Mouse (Mus musculus) testis, postnatal 14 days (tissue): ENCODE measurements at regions not wholly inside any gene's neighbourhood (a gene's known extent, or its start where the extent isn't known, plus 50 kb on each side); places are given as distances from the start of the nearest gene placed in this dataset.
"Not testable (repeated sequence)": the region's sequence is repeated elsewhere in the genome, so short reads cannot be mapped to it uniquely, and the experiment has no call there.

ENCODE experiments used
- DNase-seq: peaks from one replicate; pipeline ENCODE4 v3.0.0; 2021; ENCODE audit warnings: low spot score

DNA sequence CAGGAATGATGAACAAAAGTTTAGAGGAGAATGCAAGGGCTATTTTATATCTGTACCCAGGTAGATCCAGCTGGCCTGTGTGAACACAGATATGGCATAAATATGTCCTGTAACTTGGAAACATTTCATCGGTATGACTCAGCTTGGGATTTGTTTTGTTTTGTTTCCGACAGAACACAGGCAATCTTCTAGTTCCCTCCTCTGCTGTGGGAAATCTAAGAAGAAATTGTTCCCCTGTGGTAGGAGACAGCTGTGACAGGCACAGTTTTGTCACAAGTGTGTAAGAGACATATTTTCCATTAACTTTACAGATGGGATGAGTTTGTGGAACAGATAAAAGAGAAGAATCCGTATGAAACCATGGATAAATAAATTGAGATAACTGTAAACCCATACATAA lies 687.0 kb downstream of the Tpm3-rs7 start:
- no peak for DNase-seq

DNA sequence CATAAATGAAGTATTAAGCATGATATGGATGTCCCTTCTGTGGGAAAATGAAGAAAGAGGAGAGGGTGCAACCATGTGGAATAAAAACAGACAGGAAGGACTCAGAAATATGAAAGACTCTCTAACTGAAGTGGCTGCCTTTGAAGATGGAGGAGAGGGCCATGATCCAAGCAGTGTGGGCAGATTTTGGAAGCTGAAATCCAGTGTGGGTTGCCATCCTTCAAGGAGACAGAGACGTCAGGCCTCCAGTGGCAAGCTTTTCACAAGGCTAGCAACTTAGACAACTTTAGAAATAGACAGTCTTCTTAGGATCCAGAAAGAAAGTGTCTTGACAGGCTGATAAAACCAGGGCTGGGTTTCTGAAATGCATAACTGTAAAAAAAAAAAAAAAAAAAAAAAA lies 688.0 kb downstream of the Tpm3-rs7 start:
- DNase-seq: no peak

DNA sequence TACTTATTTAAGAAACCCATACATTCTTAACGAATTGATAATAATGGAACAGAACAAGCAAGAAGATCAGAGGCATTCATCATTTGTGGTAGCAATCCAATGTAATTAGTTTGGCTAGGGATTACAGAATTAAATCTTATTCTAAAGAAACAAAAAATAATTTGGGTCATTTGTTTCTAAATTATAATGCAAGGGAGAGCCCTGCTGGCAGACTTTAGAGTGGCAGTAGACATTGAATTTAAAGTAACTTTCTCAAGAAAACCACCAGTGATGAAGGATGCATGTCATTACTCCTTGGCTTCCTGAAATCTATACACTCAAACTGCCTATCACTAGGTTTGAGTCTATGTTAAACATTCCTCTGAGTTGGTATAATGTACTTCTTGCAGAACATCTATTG lies 722.7 kb downstream of the Tpm3-rs7 start:
- DNase-seq: no peak

GRCm38 (mm10) chr14:114038611-114039312 lies 724.4 kb downstream of the Tpm3-rs7 start:
- DNase-seq: no peak

DNA sequence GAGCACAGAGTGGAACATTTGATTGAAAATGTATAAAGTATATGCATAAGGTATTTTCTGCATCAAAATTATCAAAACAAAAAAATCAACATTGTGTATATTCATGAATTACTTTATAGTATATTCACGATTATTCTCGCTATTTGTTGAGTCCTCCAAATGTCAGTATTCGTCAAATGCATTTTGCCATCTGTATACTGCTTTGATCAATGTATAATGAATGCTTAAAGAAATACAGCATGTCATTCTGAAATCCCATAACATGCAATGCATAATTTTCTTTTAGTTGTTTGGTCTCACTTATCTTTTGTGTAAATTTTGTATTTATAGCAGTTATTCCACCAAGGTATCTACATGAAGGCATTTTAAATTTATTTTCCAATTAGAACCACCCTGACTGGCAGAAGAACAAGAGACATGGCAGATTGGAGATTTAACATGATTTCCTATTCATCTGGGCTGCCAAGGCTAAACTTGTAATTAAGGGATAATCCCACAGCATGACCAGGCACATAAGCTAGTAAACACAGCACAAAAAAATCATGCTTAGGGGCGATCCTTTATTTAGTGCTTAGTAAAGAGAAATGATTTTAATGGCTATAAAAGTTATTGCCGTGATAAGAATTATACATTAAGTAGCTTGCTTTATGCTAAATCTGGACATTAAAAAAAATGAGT lies 739.3 kb downstream of the Tpm3-rs7 start:
- DNase-seq: no peak

DNA sequence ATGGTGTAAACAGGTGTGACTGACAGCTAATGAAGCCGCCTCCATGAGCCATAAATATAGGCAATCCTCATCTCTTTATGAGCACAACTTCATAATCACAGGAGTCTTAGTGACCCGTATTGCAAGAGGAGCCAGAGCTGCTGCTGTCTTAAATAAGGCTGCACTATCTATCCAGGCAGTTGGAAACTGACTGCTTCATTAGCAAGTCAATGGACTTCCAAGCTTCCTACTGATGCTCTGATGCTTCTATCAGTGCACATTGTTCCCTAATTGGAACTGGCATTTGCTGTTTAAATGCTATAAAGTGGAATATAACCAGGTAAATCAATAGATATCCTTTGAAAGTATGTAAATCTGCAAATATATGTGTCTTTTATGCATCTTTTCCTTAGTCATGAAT lies 746.9 kb downstream of the Tpm3-rs7 start:
- no peak for DNase-seq

DNA sequence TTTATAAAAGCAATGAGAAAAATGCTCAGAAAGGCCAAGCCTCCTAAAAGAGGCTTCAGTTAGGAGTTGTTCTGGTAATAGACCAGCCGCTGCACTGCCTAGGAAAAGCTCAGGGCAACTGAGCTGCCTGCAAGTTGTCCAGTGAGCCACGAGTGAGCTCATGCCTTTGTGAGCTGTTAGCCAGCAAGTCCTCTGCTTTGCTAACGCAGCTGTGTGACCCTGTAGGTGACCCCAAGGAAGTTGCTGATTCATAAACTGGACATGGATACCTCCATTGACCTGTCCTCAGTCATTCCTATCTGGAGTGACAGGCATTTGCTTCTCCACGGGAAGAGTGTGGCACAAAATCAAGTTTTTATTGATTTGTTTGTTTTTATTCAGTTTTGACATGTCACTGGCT lies 748.2 kb downstream of the Tpm3-rs7 start:
- DNase-seq: no peak

DNA sequence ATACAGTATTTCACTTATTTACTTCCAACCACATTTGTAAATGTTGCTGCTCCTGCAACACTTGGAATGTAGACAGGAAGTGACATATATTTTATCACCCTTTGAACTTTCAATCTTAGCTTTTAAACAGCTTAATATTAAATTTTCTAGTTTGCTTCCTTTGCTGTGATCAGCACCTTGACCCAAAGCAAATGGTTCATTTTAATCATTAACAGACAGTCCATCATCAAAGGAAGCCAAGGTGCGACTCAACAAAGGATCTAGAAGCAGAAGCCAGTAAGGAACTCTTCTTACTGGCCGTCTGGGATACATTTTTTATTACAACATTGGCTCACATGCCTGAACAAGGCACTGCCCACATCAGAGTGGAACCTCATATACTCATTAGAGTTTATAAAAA lies 758.8 kb downstream of the Tpm3-rs7 start:
- DNase-seq: no peak

DNA sequence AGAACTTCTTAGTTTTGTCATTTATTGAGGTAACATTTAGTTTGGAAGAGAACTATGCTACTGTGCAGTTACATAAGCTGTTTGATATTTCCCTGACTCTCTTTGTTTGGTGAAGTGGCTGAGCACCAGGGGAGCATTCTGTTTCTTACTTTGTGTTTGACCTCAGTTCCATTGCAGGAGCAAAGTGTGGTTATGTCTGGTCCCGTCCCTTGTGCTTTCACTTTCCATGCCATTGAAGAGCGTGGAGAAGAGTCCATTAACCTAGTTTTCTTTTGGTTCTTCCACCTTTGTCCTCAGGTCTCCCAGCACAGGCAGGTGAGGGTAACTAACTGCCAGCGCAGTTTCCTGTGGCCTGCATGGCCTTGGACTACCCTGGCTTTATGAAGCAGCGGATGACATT lies 759.6 kb downstream of the Tpm3-rs7 start:
- DNase-seq: no peak

- DNase-seq: peak; percentile 10
These were observed 792.4 kb downstream of the Tpm3-rs7 start for GRCm38 (mm10) chr14:114106786-114107185.

GRCm38 (mm10) chr14:114128491-114128890 lies 814.1 kb downstream of the Tpm3-rs7 start:
- DNase-seq: no peak

DNA sequence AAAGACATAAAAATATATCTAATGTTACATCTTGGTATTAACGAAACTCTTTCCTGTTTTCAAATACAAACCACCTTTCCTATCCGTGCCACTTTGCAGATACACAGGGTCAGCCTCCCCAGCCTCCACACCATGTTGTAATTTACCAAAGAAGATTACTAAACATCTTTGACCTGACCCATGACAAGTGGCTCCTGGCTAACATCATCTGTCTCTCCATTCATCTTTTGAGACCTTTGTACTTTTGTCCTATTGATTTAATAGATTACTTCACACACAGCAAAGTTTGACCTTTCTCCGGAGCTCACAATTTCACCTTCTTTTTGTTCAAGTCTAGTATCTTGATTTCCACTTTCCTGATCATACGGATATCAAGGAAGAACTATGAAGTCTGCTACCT lies 851.6 kb downstream of the Tpm3-rs7 start:
- DNase-seq: no peak

DNA sequence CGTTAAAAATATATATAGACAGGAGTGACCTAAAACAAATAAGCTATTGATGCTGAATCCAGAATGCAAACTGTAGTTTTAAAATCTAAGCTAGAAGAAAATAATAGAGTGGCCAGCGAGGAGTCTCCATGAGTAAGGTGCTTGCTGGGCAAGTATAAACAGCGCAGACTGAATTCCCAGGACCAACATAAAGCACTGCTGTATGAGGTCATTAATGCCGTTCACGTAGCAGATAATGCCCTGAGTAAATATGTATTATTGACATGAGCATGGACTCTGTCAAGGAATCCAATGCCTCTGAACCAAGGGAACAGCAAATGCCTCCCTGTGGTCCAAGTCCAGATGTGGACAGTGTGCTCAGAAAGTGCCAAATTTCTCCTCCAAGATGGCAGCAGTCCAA lies 876.4 kb upstream of the Gpc5 start:
- no peak for DNase-seq

DNA sequence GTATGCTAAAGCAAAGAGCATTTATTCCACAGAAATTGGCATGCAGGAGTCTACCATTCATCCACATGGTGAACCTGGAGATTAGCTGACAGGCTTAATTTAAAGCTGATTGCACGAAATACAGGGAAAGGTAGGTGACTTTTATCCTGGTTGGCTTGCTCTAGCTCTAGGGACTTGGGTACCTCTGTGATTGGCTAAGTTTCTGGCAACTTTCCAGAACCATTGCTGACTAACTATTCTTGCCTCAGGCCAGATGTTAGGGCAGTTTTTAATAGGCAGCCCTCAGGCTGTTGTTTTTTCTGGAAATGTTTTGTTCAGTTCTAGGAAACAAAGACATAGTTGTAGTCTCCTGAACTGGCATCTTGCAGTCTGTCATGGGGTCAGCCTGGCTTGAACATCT lies 871.1 kb upstream of the Gpc5 start:
- DNase-seq: no peak

GRCm38 (mm10) chr14:114230711-114231110 lies 861.3 kb upstream of the Gpc5 start:
- DNase-seq: no peak

DNA sequence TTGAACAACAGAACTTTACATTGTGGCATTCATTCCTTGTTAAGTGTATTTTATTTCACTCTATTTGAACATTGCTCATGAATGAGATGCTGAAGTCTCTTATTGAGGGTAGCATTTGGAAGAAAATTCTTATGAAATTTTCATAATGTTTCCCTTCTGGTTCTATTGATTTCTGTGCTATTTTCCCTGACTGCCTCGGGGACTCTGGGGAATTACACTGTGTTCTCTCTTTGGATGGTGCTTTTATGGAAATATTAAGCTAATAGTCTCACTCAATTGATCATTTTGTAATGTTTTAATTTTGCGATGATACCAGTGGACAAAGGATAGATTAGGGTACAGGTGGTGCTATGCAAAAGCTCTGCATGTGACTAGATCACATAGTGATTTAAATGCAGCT lies 837.0 kb upstream of the Gpc5 start:
- DNase-seq: no peak

DNA sequence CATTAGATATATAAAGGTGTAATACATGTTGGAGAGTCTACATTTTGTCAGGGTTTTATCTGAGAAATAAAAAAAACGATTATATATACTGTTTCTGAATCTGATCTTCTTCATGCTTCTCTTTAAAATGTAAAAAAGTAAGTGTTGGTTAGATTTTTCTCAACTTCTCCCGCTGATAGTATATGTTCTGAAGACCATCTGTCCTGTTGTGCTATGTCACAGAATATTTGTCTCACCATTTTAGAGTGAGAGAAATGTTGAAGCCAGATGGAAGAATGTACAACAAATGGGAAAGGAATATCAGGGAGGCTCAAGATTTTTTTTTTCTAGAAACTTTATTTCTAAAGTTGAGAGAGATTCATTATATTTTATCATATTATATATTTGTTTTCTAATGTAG lies 830.4 kb upstream of the Gpc5 start:
- DNase-seq: no peak

GRCm38 (mm10) chr14:114300611-114301010 lies 791.4 kb upstream of the Gpc5 start:
- no peak for DNase-seq

DNA sequence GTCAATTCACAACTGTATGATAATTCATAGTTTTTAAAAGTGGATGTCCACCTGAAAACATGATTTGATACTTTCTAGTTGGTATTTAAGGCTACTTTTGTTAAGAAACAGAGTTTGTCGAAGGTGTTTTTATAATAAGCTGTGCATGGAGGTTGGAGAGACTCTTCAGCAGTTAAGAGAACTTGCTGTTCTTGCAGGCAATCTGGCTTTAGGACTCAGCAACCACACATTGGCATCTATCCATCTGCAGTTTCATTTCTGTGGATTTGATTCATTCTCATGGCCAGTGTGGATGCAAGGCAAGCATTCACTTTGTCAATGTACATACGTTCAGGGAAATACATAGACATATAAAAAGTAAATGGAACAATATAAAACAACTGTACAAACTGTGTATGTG lies 784.5 kb upstream of the Gpc5 start:
- no peak for DNase-seq

DNA sequence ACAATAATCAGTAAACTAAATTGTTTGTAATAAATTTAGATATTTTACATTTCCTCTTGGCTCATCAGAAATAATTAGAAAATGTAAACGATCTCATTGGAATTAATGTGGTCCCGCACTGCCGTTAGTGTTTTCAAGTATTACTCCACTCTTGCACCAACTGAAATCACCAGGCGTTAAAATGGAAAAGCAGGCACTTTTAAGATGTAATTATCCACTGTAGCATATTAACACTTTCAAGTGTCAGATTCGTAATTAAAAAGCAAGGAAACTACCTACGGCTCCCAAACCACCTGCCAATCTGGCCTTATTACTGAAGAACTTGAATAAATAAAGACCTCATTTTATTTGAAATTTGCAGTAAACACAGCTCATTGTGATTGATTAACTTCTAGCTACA lies 759.4 kb upstream of the Gpc5 start:
- DNase-seq: no peak

DNA sequence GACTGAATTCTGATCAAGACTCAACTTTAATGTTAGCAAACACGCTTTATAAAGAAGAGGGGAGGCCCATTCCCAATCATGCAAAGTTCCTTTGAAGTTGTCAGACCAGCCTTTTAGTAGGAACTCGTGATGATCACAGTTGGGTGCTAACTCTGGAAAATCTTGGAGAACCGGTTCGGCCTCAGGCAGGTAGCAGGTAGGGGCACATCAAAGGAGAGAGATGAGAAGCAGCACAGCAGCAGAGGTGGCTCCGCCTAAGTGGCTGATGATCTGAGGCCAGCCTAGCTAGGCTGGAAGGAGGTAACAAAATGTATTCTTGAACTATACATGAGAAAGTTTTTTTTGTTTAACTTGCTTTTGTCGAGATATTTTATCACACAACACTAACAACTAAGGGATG lies 742.7 kb upstream of the Gpc5 start:
- no peak for DNase-seq

DNA sequence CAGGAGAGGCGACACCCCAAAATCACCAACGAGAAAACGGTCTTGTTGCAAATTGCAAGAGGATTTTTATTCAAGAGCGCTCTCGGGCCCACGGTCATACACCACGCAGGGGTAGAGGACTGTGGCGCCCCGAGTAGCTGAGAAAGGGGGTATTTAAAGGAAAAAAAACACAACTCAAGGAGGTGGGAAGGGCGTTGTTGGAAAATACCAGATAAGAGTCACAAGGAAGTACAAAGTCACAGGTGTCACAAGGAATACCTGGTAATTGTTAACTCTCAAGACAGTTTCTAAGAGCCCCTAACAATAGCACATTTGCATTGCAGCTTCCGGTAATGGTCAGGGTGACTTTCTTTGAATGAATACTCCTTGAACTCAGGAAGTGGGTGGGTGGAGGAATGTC lies 742.2 kb upstream of the Gpc5 start:
- not testable (repeated sequence) for DNase-seq

GRCm38 (mm10) chr14:114352307-114352706 lies 739.7 kb upstream of the Gpc5 start:
- no peak for DNase-seq

- DNase-seq: no peak
These were observed 717.2 kb upstream of the Gpc5 start for GRCm38 (mm10) chr14:114374847-114375246.
